Mouse (Mus musculus): ENCODE measurements around the gene Ssty1.
"Not testable (repeated sequence)": the region's sequence is repeated elsewhere in the genome, so short reads cannot be mapped to it uniquely, and the experiment has no call there.

Gene Ssty1

GRCm38 (mm10) chrY:18088816-18089215 is at the start of gene Ssty1:
Gene Ssty1, plus strand, starts transcription at chrY:18089116.
- DNase-seq (ENCODE audit: low read depth, low spot score), result not testable (repeated sequence)

DNA sequence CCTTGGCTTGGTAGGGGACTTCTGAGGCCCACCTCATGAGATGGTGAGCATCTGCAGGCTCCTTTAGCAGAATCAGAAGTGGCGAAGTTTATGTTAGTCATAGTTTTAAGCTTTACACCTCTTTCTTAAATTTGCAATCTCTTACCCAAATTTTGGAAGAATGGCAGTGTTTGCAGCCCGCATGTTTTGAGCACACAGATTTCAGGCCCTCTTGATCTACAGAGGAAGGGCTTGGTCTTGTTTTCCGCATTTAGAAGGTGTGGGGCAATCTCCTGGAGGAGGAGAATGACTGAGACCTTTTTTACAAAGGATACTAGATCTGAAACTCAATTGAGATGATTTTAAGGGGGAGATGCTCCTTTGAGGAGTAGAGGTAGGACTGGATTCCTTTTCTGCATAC is 27.2 kb upstream of the Ssty1 start, which contains the start of gene Gm21764:
TSS of gene Gm21764 (minus strand) at position 101 of the 400 bp plus-strand sequence.
- DNase-seq (ENCODE audit: low read depth, low spot score), result not testable (repeated sequence)

Measured in forelimb bud, embryonic 11.5 days (tissue).